In the genomic region with DNA sequence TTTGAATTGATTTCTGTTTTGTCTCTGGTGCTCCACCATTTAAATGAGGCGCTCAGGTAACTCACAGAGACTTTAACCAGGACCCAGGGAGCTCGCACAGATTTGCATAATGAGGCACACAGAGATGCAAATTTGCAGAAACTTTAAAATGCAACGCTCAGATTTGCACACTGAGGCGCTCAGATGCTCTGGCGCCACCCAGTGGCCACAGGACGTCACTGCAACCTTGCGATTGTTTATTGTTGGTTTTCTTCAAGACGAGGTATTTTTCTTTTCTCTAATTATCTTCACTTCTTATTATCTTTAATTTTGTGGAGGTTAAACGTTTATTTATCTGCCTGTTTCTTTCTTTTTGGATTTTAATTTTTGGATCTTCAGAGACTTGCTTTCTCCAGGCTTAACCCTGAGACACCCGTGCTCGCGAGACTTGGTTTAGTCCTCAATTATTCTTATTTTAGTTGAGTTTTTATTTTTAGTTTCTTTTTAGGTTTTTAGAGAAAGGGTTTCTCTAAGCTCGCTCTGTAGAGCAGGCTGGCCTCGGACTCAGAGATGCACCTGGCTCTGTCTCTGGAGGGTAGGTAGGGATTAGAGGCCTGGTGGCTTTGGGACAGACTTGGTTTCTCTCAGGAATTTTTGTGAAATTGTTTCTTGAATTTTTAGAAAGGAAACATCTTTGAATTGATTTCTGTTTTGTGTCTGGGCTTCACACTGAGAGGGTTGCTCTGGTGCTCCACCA, we compare ENCODE assay signal across 7 mouse cellular contexts. TPM values are rescaled to one million over a fixed set of nuclear protein-coding genes. Genes with fewer than 3 reads are reported as not detected.
A peak's percentile ranks its signal among the peaks of the same experiment; 100 is the strongest.
DNase-seq lines count a peak whose midpoint lies in the region; ATAC-seq and TF ChIP-seq lines count a peak whose summit lies in the region.
"Not testable (repeated sequence)": the region's sequence is repeated elsewhere in the genome, so short reads cannot be mapped to it uniquely, and the experiment has no call there.

No protein-coding gene starts in this region.

- peak; percentile 99 to 100 for DNase-seq in adrenal gland, adult 18-20 months (ENCODE audit: low spot score in 2 of 2)
- DNase-seq in gastrocnemius, postnatal 4 days (ENCODE audit: low spot score in 2 of 2), result peak; percentile 95 to 100
- peak; percentile 65 for DNase-seq in kidney, postnatal 0 days (ENCODE audit: low spot score)
- peak; percentile 61 for DNase-seq in liver, embryonic 13.5 days
- DNase-seq in natural killer cell, adult 2 months (ENCODE audit: low spot score in 2 of 2), result peak; percentile 96 to 99
- peak; percentile 80 to 92 for DNase-seq in spleen, postnatal 36 days (ENCODE audit: low spot score in 2 of 2)

- not testable (repeated sequence) for H3K4me3 ChIP-seq in cortical plate, adult 2 months (ENCODE audit: insufficient read depth, low read length); kidney, postnatal 0 days (replicated peaks; ENCODE audit: low read depth, low read length); liver, embryonic 13.5 days (replicated peaks)

- H3K4me1 ChIP-seq in cortical plate, adult 2 months (ENCODE audit: control insufficient read depth, insufficient read depth, low read length); kidney, postnatal 0 days (replicated peaks; ENCODE audit: insufficient read depth, low read length); liver, embryonic 13.5 days (replicated peaks): not testable (repeated sequence)

- H3K27me3 ChIP-seq in kidney, postnatal 0 days (ENCODE audit: insufficient read depth, low read length); liver, embryonic 13.5 days: not testable (repeated sequence)

- not testable (repeated sequence) for TF ChIP-seq POLR2A in cortical plate, adult 2 months (IDR thresholded peaks at IDR 0.05; ENCODE audit: extremely low read depth, insufficient read depth, low read length)

- not testable (repeated sequence) for TF ChIP-seq CTCF in cortical plate, adult 2 months (IDR thresholded peaks at IDR 0.05; ENCODE audit: extremely low read depth, insufficient read depth, low read length)
- peak; percentile 80 for TF ChIP-seq CTCF in kidney, postnatal 0 days (IDR thresholded peaks at IDR 0.05; ENCODE audit: low read depth)

- not testable (repeated sequence) for H3K9me3 ChIP-seq in kidney, postnatal 0 days (replicated peaks; ENCODE audit: low read length)
- peaks cover 40% of the 10 kb centered on the region for H3K9me3 ChIP-seq in liver, embryonic 13.5 days (replicated peaks)

- 54% methylated on average over 14 of the region's 14 CpGs for WGBS in kidney, postnatal 0 days
- WGBS in liver, embryonic 13.5 days (ENCODE audit: insufficient replicate concordance), result 53% methylated on average over 14 of the region's 14 CpGs

- H3K4me2 ChIP-seq in kidney, postnatal 0 days (ENCODE audit: low read length); liver, embryonic 13.5 days: not testable (repeated sequence)

- H3K9ac ChIP-seq in kidney, postnatal 0 days (ENCODE audit: low read depth, low read length); liver, embryonic 13.5 days: not testable (repeated sequence)

- peaks cover 21% of the 10 kb centered on the region for H3K36me3 ChIP-seq in kidney, postnatal 0 days (ENCODE audit: insufficient read depth, low read length)
- H3K36me3 ChIP-seq in liver, embryonic 13.5 days, result peaks cover 53% of the 10 kb centered on the region

- peak overlapping the region; percentile 38; the same call in 1 of the 2 replicates for H3K27ac ChIP-seq in cortical plate, adult 2 months (ENCODE audit: insufficient read depth, low read length)
- not testable (repeated sequence) for H3K27ac ChIP-seq in kidney, postnatal 0 days; liver, embryonic 13.5 days

- not testable (repeated sequence) for ATAC-seq in kidney, postnatal 0 days (replicated peaks; ENCODE audit: low FRiP score, low read depth); liver, embryonic 13.5 days (ENCODE audit: low read depth)

RNA-seq across cellular contexts. Expression of gene Gm21887, which starts 10.7 kb away (rescaled TPM):
- total RNA-seq in adrenal gland, adult 18-20 months (2021), result 100 to 1,000 TPM; 358 to 418 TPM
- polyA plus RNA-seq in cortical plate, adult 2 months (2012; rRNA removed), result 593 and 681 TPM in 2 replicates
- 100 to 1,000 TPM in 1 of 2 experiments, 10 to 100 TPM in 1; 93.0 to 116 TPM for total RNA-seq in gastrocnemius, postnatal 4 days (2021)
- polyA plus RNA-seq in kidney, postnatal 0 days (2015; fragmentation: Nextera tagmentation; extraction: Ambion mirVana), result 41.1 and 106 TPM in 2 replicates
- 84.4 and 95.3 TPM in 2 replicates for polyA plus RNA-seq in liver, embryonic 13.5 days (2015; fragmentation: Nextera tagmentation; extraction: Ambion mirVana)
